Mouse (Mus musculus): ENCODE results near the gene Nes. TPM values are rescaled to one million over a fixed set of nuclear protein-coding genes. Genes with fewer than 3 reads are reported as not detected.
A peak's percentile ranks its signal among the peaks of the same experiment; 100 is the strongest.

The Nes gene
- polyA plus RNA-seq (2016; fragmentation: Nextera tagmentation; extraction: Ambion mirVana): 29.4 and 32.5 TPM in 2 replicates

DNA sequence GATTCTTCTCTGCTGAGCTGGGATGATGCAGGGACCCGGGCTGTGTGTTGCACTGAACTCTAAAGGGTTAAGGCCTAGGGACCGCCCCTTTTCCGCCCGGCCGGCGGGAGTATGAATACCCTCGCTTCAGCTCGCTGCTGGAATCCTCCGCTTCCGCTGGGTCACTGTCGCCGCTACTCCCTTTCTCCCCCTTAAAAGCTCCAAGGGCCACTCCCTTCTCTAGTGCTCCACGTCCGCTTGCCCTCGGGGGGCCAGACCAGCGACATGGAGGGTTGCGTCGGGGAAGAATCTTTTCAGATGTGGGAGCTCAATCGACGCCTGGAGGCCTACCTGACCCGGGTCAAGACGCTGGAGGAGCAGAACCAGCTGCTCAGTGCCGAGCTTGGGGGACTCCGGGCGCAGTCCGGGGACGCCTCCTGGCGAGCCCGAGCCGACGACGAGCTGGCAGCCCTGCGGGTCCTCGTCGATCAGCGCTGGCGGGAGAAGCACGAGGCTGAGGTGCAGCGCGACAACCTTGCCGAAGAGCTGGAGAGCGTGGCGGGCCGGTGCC, at the start of gene Nes:
Gene Nes, plus strand, starts transcription at position 140 of the 550 bp plus-strand sequence.
- no peaks in the 10 kb centered on the region for H3K9me3 ChIP-seq
- no peaks in the 10 kb centered on the region; the same call in 1 of the 2 replicates for H3K36me3 ChIP-seq
- WGBS: under 1% methylated on average over 44 of the region's 44 CpGs
- peak within 1 kb of the TSS; percentile 35; the same call in 1 of the 2 replicates for H3K27ac ChIP-seq
- peak within 1 kb of the TSS; percentile 94 for H3K4me2 ChIP-seq
- peaks cover 50% of the 10 kb centered on the region for H3K27me3 ChIP-seq
- peak within 1 kb of the TSS; percentile 65 for H3K9ac ChIP-seq (replicated peaks)
- H3K4me1 ChIP-seq (replicated peaks): peaks cover 48% of the 10 kb centered on the region
- H3K4me3 ChIP-seq (replicated peaks): peak within 1 kb of the TSS; percentile 53
- ATAC-seq (ENCODE audit: insufficient number of reproducible peaks, insufficient read depth, low FRiP score, low TSS enrichment, low read depth): peak; percentile 69; the same call in 1 of the 2 replicates

- no peak overlapping the region for H3K27ac ChIP-seq
- no peaks in the 10 kb centered on the region for H3K27me3 ChIP-seq
- H3K9ac ChIP-seq (replicated peaks): no peak overlapping the region
- H3K4me1 ChIP-seq (replicated peaks): peaks cover 14% of the 10 kb centered on the region
- no peaks in the 10 kb centered on the region for H3K9me3 ChIP-seq
- H3K4me2 ChIP-seq: no peak overlapping the region
- WGBS: 93% methylated on average over 7 of the region's 7 CpGs
- no peak for ATAC-seq (ENCODE audit: insufficient number of reproducible peaks, insufficient read depth, low FRiP score, low TSS enrichment, low read depth)
- H3K36me3 ChIP-seq: peaks cover 64% of the 10 kb centered on the region
- H3K4me3 ChIP-seq (replicated peaks): no peak overlapping the region
Measured at GRCm38 (mm10) chr3:87924996-87925395, 45.9 kb upstream of the Nes start.

DNA sequence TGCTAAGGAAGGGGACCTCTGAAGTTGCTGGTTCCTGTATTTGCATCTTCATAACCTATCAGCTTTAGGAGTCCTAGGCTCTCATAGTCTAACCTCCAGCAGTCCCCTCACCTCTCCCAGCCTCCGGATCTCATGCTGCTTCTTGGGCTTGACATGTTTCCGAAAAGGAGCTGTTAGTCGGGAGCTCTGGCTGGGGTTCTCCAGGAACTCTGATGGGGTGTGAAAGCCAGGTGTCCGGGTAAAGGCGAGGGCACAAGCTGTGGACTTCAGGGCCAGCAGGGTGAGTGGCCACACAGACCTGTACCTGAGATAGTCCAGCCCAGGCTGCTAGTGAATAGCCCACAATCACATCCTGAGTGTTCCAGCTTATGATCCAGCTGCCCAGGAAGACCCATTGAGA, 43.4 kb upstream of the Nes start:
- Histone ChIP-seq H3K4me2 (no peak overlapping the region), H3K9me3 (no peaks in the 10 kb centered on the region), H3K9ac (replicated peaks) (no peak overlapping the region), H3K4me3 (replicated peaks) (no peak overlapping the region; the same call in 1 of the 2 replicates), H3K36me3 (peaks cover 65% of the 10 kb centered on the region), H3K27ac (no peak overlapping the region), H3K27me3 (no peaks in the 10 kb centered on the region), H3K4me1 (replicated peaks) (peaks cover 22% of the 10 kb centered on the region)
- no peak for ATAC-seq (ENCODE audit: insufficient number of reproducible peaks, insufficient read depth, low FRiP score, low TSS enrichment, low read depth)
- 92% methylated on average over 5 of the region's 5 CpGs for WGBS

- Histone ChIP-seq H3K36me3 (peaks cover 62% of the 10 kb centered on the region), H3K9me3 (no peaks in the 10 kb centered on the region), H3K27me3 (no peaks in the 10 kb centered on the region), H3K9ac (replicated peaks) (peak overlapping the region; percentile 86), H3K27ac (peak overlapping the region; percentile 89; the same call in 1 of the 2 replicates), H3K4me1 (replicated peaks) (peaks cover 22% of the 10 kb centered on the region), H3K4me3 (replicated peaks) (peak overlapping the region; percentile 97), H3K4me2 (peak overlapping the region; percentile 89)
- 7% methylated on average over 26 of the region's 26 CpGs for WGBS
- no peak for ATAC-seq (ENCODE audit: insufficient number of reproducible peaks, insufficient read depth, low FRiP score, low TSS enrichment, low read depth)
Measured at GRCm38 (mm10) chr3:87929341-87930077, 41.4 kb upstream of the Nes start.

GRCm38 (mm10) chr3:87930078-87930795, 40.6 kb upstream of the Nes start, which contains the start of the genes Isg20l2 and Rrnad1:
Gene Isg20l2 (plus strand): TSS chr3:87930314.
Gene Rrnad1 (minus strand): TSS chr3:87930717.
- Histone ChIP-seq H3K27me3 (no peaks in the 10 kb centered on the region), H3K9ac (replicated peaks) (peak within 1 kb of the TSS; percentile 86), H3K36me3 (peaks cover 62% of the 10 kb centered on the region), H3K4me3 (replicated peaks) (peak within 1 kb of the TSS; percentile 97), H3K4me1 (replicated peaks) (peaks cover 22% of the 10 kb centered on the region), H3K27ac (peak within 1 kb of the TSS; percentile 89), H3K9me3 (no peaks in the 10 kb centered on the region), H3K4me2 (peak within 1 kb of the TSS; percentile 89)
- under 1% methylated on average over 67 of the region's 78 CpGs for WGBS
- ATAC-seq (ENCODE audit: insufficient number of reproducible peaks, insufficient read depth, low FRiP score, low TSS enrichment, low read depth): peak; percentile 94

GRCm38 (mm10) chr3:87934026-87934425, 36.9 kb upstream of the Nes start:
- Histone ChIP-seq H3K9ac (replicated peaks) (no peak overlapping the region), H3K4me1 (replicated peaks) (peaks cover 25% of the 10 kb centered on the region), H3K9me3 (no peaks in the 10 kb centered on the region), H3K27me3 (no peaks in the 10 kb centered on the region), H3K4me3 (replicated peaks) (no peak overlapping the region), H3K4me2 (no peak overlapping the region), H3K36me3 (peaks cover 71% of the 10 kb centered on the region), H3K27ac (no peak overlapping the region)
- ATAC-seq (ENCODE audit: insufficient number of reproducible peaks, insufficient read depth, low FRiP score, low TSS enrichment, low read depth): no peak
- WGBS: 79% methylated on average over 5 of the region's 5 CpGs

DNA sequence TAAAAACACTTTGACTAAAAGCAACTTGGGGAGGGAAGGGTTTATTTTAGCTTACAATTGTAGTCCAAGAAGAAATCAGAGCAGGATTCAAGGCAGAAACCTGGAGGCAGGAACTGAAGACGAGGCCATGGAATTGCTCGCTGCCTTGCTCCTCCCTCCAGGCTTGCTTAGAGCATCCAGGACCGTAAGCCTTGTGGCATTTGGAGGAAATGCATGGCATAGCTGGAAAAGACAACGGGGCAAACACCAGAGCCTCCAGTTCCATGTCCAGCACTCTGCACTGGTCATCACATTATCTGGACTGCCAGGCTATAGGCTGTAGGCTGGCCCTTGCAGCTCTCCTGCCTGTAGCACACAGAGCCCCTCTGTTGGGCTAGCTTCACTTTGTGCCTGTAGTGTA, 36.4 kb upstream of the Nes start:
- 81% methylated on average over 4 of the region's 4 CpGs for WGBS
- no peaks in the 10 kb centered on the region for H3K9me3 ChIP-seq
- no peak overlapping the region for H3K27ac ChIP-seq
- H3K4me2 ChIP-seq: no peak overlapping the region
- no peak for ATAC-seq (ENCODE audit: insufficient number of reproducible peaks, insufficient read depth, low FRiP score, low TSS enrichment, low read depth)
- H3K4me1 ChIP-seq (replicated peaks): peaks cover 20% of the 10 kb centered on the region
- no peak overlapping the region for H3K9ac ChIP-seq (replicated peaks)
- no peak overlapping the region for H3K4me3 ChIP-seq (replicated peaks)
- H3K27me3 ChIP-seq: no peaks in the 10 kb centered on the region
- peaks cover 76% of the 10 kb centered on the region for H3K36me3 ChIP-seq

DNA sequence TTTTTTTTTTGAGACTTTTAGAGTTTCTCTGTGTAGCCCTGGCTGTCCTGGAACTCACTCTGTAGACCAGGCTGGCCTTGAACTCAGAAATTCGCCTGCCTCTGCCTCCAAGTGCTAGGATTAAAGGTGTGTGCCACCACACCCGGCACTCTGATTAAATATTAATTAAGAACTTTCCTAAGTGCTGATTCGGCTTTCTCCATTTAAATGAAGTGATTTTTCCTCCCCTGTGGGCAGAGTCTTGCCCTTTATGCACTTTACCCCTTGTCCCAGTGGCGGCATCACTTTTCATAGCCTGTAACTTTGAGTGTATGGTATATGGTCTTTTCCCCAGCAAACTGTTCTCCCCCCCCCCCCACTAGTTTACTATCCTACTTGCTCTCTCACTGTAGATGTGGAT, 35.7 kb upstream of the Nes start:
- 87% methylated on average over 4 of the region's 4 CpGs for WGBS
- peaks cover 19% of the 10 kb centered on the region for H3K4me1 ChIP-seq (replicated peaks)
- no peaks in the 10 kb centered on the region for H3K9me3 ChIP-seq
- H3K27me3 ChIP-seq: no peaks in the 10 kb centered on the region
- ATAC-seq (ENCODE audit: insufficient number of reproducible peaks, insufficient read depth, low FRiP score, low TSS enrichment, low read depth): no peak
- peaks cover 83% of the 10 kb centered on the region for H3K36me3 ChIP-seq
- 0 out of 2 replicates have a peak overlapping the region, but pooled peaks have one; percentile 1 for H3K27ac ChIP-seq
- H3K4me3 ChIP-seq (replicated peaks): no peak overlapping the region
- no peak overlapping the region for H3K9ac ChIP-seq (replicated peaks)
- no peak overlapping the region for H3K4me2 ChIP-seq

GRCm38 (mm10) chr3:87935776-87936175, 35.1 kb upstream of the Nes start:
- Histone ChIP-seq H3K9ac (replicated peaks) (no peak overlapping the region), H3K4me3 (replicated peaks) (0 out of 2 replicates have a peak overlapping the region, but pooled peaks have one; percentile 3), H3K27me3 (no peaks in the 10 kb centered on the region), H3K4me2 (no peak overlapping the region), H3K9me3 (no peaks in the 10 kb centered on the region), H3K4me1 (replicated peaks) (peaks cover 19% of the 10 kb centered on the region), H3K36me3 (peaks cover 88% of the 10 kb centered on the region), H3K27ac (no peak overlapping the region)
- WGBS: 97% methylated on average over 2 of the region's 2 CpGs
- ATAC-seq (ENCODE audit: insufficient number of reproducible peaks, insufficient read depth, low FRiP score, low TSS enrichment, low read depth): 0 out of 2 replicates have a peak, but pooled peaks have one; percentile 32

DNA sequence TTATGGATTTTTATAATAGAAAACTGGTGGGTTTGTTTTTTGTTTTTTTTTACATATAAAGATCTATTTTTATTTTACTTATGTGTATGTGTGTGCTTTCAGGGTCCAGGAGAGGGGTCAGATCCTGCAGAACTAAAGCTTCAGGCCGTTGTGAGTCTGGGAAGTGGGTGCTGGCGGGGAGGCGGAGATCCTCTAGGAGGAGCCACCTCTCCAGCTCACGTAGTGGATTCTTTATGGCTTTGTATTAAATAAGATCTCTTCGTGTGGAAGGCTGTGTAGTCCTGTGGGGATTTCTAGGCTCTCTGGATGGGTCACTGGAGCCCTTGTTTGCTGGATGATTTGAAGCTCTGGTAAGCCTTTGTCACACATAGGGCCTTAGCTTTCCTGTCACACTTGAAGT, 30.3 kb upstream of the Nes start:
- Histone ChIP-seq H3K4me1 (replicated peaks) (peaks cover 25% of the 10 kb centered on the region), H3K27me3 (no peaks in the 10 kb centered on the region), H3K4me2 (no peak overlapping the region), H3K9me3 (no peaks in the 10 kb centered on the region), H3K27ac (no peak overlapping the region), H3K36me3 (peaks cover 69% of the 10 kb centered on the region), H3K4me3 (replicated peaks) (no peak overlapping the region), H3K9ac (replicated peaks) (no peak overlapping the region)
- 74% methylated on average over 5 of the region's 5 CpGs for WGBS
- no peak for ATAC-seq (ENCODE audit: insufficient number of reproducible peaks, insufficient read depth, low FRiP score, low TSS enrichment, low read depth)

DNA sequence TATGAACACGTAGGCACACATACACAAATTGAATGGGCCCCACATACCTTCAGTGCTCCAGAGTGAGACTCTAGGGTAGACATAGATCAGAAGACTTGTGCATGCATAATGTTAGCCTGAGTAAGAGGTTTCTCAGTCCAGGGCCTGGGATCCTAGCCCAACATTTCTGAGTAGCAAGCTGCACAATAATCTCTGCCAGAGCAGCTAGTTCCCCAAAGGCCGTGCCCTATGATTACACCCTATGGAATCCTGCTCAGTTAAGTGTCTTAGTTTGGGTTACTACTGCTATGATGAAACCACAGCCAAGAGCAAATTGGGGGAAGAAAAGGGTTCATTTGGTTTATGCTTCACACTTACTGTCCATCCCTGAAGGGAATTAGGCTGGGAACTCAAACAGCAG, 28.4 kb upstream of the Nes start:
- Histone ChIP-seq H3K9me3 (no peaks in the 10 kb centered on the region), H3K4me1 (replicated peaks) (peaks cover 39% of the 10 kb centered on the region), H3K36me3 (peaks cover 53% of the 10 kb centered on the region), H3K4me3 (replicated peaks) (no peak overlapping the region), H3K27ac (no peak overlapping the region), H3K27me3 (no peaks in the 10 kb centered on the region), H3K9ac (replicated peaks) (no peak overlapping the region), H3K4me2 (no peak overlapping the region)
- ATAC-seq (ENCODE audit: insufficient number of reproducible peaks, insufficient read depth, low FRiP score, low TSS enrichment, low read depth): no peak
- 89% methylated on average over 2 of the region's 2 CpGs for WGBS
